ENCODE assay signal across 7 mouse cellular contexts in the genomic region with DNA sequence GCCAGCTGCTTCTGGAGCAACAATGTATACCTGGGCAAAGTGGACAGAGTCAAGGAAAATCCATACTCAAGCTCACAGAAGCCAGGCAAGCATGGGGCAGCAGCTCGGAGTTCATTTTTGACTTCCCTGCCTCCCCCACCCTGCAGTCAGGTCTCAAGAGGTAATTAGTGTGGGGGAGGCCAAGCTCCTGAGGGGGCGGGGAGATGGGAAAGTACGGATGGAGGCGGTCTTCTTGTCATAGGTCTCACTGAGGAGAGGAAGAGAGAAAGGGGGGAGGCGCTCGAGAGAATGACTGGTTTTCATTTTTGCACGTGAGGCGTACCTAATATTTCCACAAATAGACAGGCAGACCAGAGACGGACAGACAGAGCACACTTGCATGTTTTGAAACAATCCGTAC. TPM values are rescaled to one million over a fixed set of nuclear protein-coding genes. Genes with fewer than 3 reads are reported as not detected.
DNase-seq lines count a peak whose midpoint lies in the region; ATAC-seq and TF ChIP-seq lines count a peak whose summit lies in the region.

No protein-coding gene starts in this region.

- WGBS in forebrain, embryonic 14.5 days = 6% methylated on average over 10 of the region's 10 CpGs

- H3K9me3 ChIP-seq in forebrain, embryonic 14.5 days (replicated peaks; ENCODE audit: control insufficient read depth, low read length) = no peaks in the 10 kb centered on the region

- H3K27me3 ChIP-seq in forebrain, embryonic 14.5 days (replicated peaks; ENCODE audit: control insufficient read depth, insufficient read depth, low read length) = no peaks in the 10 kb centered on the region

- peak; percentile 25 for DNase-seq in testis, postnatal 14 days (ENCODE audit: low spot score)
- no peak for DNase-seq in testis, postnatal 10 days (ENCODE audit: low spot score)
- peak; percentile 13 for DNase-seq in forebrain, embryonic 14.5 days (ENCODE audit: low spot score)
- peak; percentile 46 to 62 for DNase-seq in left cerebral cortex, adult 2 months (ENCODE audit: extremely low spot score in 1 of 2, low spot score in 2 of 2)
- peak; percentile 6 for DNase-seq in retina, embryonic 14.5 days (ENCODE audit: low spot score)
- no peak for DNase-seq in ovary, postnatal 14 days (ENCODE audit: low spot score)
- DNase-seq in lung, postnatal 36 days = no peak

- TF ChIP-seq CTCF in left cerebral cortex, adult 2 months (IDR thresholded peaks at IDR 0.05) = no peak

- H3K36me3 ChIP-seq in forebrain, embryonic 14.5 days (ENCODE audit: control insufficient read depth, insufficient read depth, low read length) = no peaks in the 10 kb centered on the region

- H3K9ac ChIP-seq in forebrain, embryonic 14.5 days (ENCODE audit: low read length) = peak overlapping the region; percentile 59

- intact Hi-C loops in left cerebral cortex, adult 2 months (cut with DNase I) = loop anchor here (2.0 to 5.0 kb wide), 4 partner anchors 46 to 436 kb away; no protein-coding TSS in a partner anchor

- H3K4me2 ChIP-seq in forebrain, embryonic 14.5 days (ENCODE audit: low read length) = peak overlapping the region; percentile 98

- H3K4me3 ChIP-seq in forebrain, embryonic 14.5 days (ENCODE audit: low read depth, low read length) = peak overlapping the region; percentile 53
- peak overlapping the region; percentile 67 for H3K4me3 ChIP-seq in left cerebral cortex, adult 2 months

- no peak overlapping the region for H3K27ac ChIP-seq in forebrain, embryonic 14.5 days (ENCODE audit: low read depth, low read length)
- H3K27ac ChIP-seq in left cerebral cortex, adult 2 months = peak overlapping the region; percentile 86

- ATAC-seq in forebrain, embryonic 14.5 days = no peak

- H3K4me1 ChIP-seq in forebrain, embryonic 14.5 days (ENCODE audit: control insufficient read depth, insufficient read depth, low read length) = no peaks in the 10 kb centered on the region

RNA-seq across cellular contexts. Expression of a gene that starts 1.1 kb away (rescaled TPM):
- 8.5 and 17.5 TPM in 2 replicates for polyA plus RNA-seq in forebrain, embryonic 14.5 days (2014; fragmentation: Nextera tagmentation; extraction: Ambion mirVana)
- total RNA-seq in left cerebral cortex, adult 2 months (2021) = 10 to 100 TPM; 92.5 to 95.1 TPM

RNA-seq across cellular contexts. Expression of a gene that starts 1.3 kb away (rescaled TPM):
- polyA plus RNA-seq in forebrain, embryonic 14.5 days (2014; fragmentation: Nextera tagmentation; extraction: Ambion mirVana) = 13.2 and 17.4 TPM in 2 replicates
- 100 to 1,000 TPM in 1 of 2 experiments, 10 to 100 TPM in 1; 93.8 to 117 TPM for total RNA-seq in left cerebral cortex, adult 2 months (2021)

Comparison
In these comparisons a context has a peak if more than half of its experiments do, and no peak if none do; other contexts are left out.
1. DNase-seq: peak in testis, postnatal 14 days (single experiment), forebrain, embryonic 14.5 days (single experiment), left cerebral cortex, adult 2 months (2 of 2) and retina, embryonic 14.5 days (single experiment); none in testis, postnatal 10 days (single experiment), ovary, postnatal 14 days (single experiment) and lung, postnatal 36 days (single experiment).